Mouse (Mus musculus): ENCODE data around the gene Lrrc4c. TPM values are rescaled to one million over a fixed set of nuclear protein-coding genes. Genes with fewer than 3 reads are reported as not detected.
A peak's percentile ranks its signal among the peaks of the same experiment; 100 is the strongest.

Gene Lrrc4c
- polyA plus RNA-seq, 1 experiment from 2014 or later = 0.09 TPM

DNA sequence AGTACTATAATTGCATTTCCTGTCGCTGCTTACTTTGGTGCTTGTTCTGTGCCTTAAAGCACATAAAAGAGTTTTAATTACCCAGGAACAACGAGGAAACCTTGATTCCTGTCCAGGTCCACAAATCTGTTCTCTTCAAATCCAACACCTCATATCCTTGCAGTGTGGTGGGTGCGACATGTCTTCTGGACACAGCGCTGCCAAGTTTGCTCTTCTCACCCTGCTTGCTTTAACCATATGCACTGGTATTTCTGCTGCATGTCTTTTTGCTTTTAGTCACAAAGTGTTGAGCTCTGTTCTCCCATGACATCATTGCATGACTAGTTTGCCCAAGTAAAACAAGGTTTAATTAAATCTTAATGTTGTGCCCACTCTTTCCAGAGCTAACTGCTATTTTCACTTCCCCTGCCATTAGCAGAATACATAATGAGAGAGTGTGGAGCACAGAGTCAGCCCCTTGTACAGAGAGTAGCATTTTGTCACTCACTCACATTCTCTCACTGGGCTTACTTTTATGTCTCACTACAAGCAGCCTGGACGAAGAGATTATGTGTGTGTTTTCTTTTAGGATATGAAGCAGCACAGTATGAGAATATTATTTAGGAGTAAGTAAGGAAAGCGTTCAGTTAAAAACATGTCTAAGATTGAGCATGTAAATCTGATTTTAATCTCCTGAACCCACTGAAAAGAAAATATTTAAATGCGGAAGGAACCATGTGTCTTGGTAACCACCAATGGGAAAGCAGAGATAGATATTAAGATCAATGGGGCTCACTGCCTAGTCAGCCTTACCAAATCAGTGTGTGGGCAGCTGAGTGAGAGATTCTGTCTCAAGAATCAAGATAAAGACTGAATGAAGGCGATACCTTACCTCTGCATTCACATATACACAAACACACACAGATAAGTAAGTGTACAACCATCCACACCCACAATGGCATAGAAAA is 1096.7 kb downstream of the Lrrc4c start:
- H3K9me3 ChIP-seq (replicated peaks; ENCODE audit: control insufficient read depth, low read length) = no peaks in the 10 kb centered on the region
- H3K4me3 ChIP-seq (ENCODE audit: low read depth, low read length) = no peak overlapping the region
- H3K9ac ChIP-seq (ENCODE audit: low read depth, low read length) = no peak overlapping the region
- H3K27ac ChIP-seq (ENCODE audit: low read length) = no peak overlapping the region
- no peaks in the 10 kb centered on the region for H3K27me3 ChIP-seq (ENCODE audit: control insufficient read depth, insufficient read depth, low read depth, low read length)
- no peaks in the 10 kb centered on the region for H3K36me3 ChIP-seq (ENCODE audit: control insufficient read depth, insufficient read depth)
- 61% methylated on average over 8 of the region's 8 CpGs for WGBS (ENCODE audit: insufficient replicate concordance)
- no peaks in the 10 kb centered on the region for H3K4me1 ChIP-seq (ENCODE audit: control insufficient read depth, low read depth, low read length)
- H3K4me2 ChIP-seq (ENCODE audit: low read depth, low read length) = no peak overlapping the region
- no peak for ATAC-seq (ENCODE audit: low read depth)

DNA sequence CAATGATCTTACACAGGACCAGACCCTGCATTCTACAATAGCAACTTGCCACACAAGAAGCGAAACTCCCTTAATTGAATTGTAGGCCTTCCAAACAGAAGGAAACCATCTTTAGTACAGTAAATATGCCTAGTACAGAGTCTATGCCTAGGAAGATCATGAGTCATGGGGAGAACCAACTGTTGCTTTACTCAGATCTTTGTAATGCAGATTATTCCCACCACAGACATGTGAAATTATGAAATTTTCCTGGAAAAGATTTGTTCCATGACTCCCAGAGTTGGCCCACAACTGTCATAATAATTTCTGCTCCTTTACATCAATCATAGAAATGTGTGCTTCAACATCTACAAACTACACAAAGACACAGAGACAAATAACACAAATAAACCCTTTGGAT is 1116.2 kb downstream of the Lrrc4c start:
- ATAC-seq (ENCODE audit: low read depth) = no peak
- H3K4me3 ChIP-seq (ENCODE audit: low read depth, low read length) = no peak overlapping the region
- no peaks in the 10 kb centered on the region for H3K36me3 ChIP-seq (ENCODE audit: control insufficient read depth, insufficient read depth)
- H3K4me1 ChIP-seq (ENCODE audit: control insufficient read depth, low read depth, low read length) = no peaks in the 10 kb centered on the region
- no peaks in the 10 kb centered on the region for H3K9me3 ChIP-seq (replicated peaks; ENCODE audit: control insufficient read depth, low read length)
- H3K27ac ChIP-seq (ENCODE audit: low read length) = no peak overlapping the region
- WGBS (ENCODE audit: insufficient replicate concordance) = 72% methylated on average over 1 of the region's 1 CpGs
- H3K9ac ChIP-seq (ENCODE audit: low read depth, low read length) = no peak overlapping the region
- H3K4me2 ChIP-seq (ENCODE audit: low read depth, low read length) = no peak overlapping the region
- no peaks in the 10 kb centered on the region for H3K27me3 ChIP-seq (ENCODE audit: control insufficient read depth, insufficient read depth, low read depth, low read length)

DNA sequence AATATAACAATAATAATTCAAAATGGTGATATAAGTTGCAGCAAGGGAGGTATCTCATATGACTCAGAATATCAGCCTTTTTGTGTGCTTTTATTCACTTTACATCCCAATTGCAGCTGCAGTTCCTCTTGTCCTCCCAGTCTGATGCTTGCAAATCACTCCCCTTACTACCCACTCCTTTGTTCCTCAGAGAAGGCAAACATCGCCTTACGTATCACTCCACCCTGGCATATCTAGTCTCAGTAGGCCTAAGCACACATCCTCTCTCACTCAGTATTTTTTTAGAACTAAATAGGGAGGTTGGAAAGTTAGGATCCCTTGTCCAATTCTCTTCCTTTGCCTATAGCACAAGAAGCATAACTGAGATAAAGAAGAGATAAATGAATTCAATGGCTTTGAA is 1117.6 kb downstream of the Lrrc4c start:
- Histone ChIP-seq H3K4me2 (ENCODE audit: low read depth, low read length) (no peak overlapping the region), H3K27ac (ENCODE audit: low read length) (no peak overlapping the region), H3K9me3 (replicated peaks; ENCODE audit: control insufficient read depth, low read length) (no peaks in the 10 kb centered on the region), H3K27me3 (ENCODE audit: control insufficient read depth, insufficient read depth, low read depth, low read length) (no peaks in the 10 kb centered on the region), H3K4me1 (ENCODE audit: control insufficient read depth, low read depth, low read length) (no peaks in the 10 kb centered on the region), H3K36me3 (ENCODE audit: control insufficient read depth, insufficient read depth) (no peaks in the 10 kb centered on the region), H3K4me3 (ENCODE audit: low read depth, low read length) (no peak overlapping the region), H3K9ac (ENCODE audit: low read depth, low read length) (no peak overlapping the region)
- 62% methylated on average over 2 of the region's 2 CpGs for WGBS (ENCODE audit: insufficient replicate concordance)
- no peak for ATAC-seq (ENCODE audit: low read depth)

DNA sequence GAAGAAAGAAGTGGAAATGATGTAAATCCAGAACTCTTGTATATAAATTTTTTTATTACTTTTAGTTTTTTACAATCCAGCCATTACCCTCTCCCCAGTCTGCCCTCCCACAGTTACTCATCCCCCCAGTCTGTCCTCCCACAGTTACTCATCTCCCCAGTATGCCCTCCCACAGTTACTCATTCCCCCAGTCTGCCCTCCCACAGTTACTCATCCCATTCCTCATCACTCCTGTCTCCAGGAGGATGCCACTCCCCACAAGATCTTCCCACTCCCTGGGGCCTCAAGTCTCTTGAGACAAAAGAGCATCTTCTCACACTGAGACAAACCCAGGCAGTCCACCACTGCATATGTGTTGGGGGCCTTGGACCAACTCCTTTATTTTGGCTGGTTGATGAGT is 1119.8 kb downstream of the Lrrc4c start:
- no peak overlapping the region for H3K4me2 ChIP-seq (ENCODE audit: low read depth, low read length)
- no peaks in the 10 kb centered on the region for H3K36me3 ChIP-seq (ENCODE audit: control insufficient read depth, insufficient read depth)
- no peaks in the 10 kb centered on the region for H3K27me3 ChIP-seq (ENCODE audit: control insufficient read depth, insufficient read depth, low read depth, low read length)
- H3K27ac ChIP-seq (ENCODE audit: low read length) = no peak overlapping the region
- no peak for ATAC-seq (ENCODE audit: low read depth)
- no peaks in the 10 kb centered on the region for H3K4me1 ChIP-seq (ENCODE audit: control insufficient read depth, low read depth, low read length)
- H3K9ac ChIP-seq (ENCODE audit: low read depth, low read length) = no peak overlapping the region
- H3K4me3 ChIP-seq (ENCODE audit: low read depth, low read length) = no peak overlapping the region
- H3K9me3 ChIP-seq (replicated peaks; ENCODE audit: control insufficient read depth, low read length) = no peaks in the 10 kb centered on the region

DNA sequence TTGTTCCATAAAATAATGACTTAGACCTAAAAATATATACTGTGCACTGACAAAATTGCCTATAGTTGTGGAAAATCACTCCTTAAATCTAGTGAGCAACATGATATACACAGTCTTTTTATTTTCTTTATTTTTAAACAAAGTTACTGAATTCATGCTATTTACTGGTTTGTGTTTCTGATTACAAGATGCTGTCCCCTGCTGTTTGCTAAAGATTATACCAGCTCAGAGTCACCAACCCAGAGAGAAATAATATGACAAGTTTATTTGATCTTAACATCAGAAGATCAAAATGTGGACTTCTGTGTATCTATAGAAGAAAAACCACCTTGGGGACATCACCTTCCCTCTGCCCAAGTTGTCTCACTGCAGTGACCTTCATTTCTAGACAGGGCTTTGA is 1145.6 kb downstream of the Lrrc4c start:
- no peaks in the 10 kb centered on the region for H3K9me3 ChIP-seq (replicated peaks; ENCODE audit: control insufficient read depth, low read length)
- H3K9ac ChIP-seq (ENCODE audit: low read depth, low read length) = no peak overlapping the region
- no peak overlapping the region for H3K27ac ChIP-seq (ENCODE audit: low read length)
- H3K4me3 ChIP-seq (ENCODE audit: low read depth, low read length) = no peak overlapping the region
- H3K4me1 ChIP-seq (ENCODE audit: control insufficient read depth, low read depth, low read length) = no peaks in the 10 kb centered on the region
- no peak overlapping the region for H3K4me2 ChIP-seq (ENCODE audit: low read depth, low read length)
- no peaks in the 10 kb centered on the region for H3K36me3 ChIP-seq (ENCODE audit: control insufficient read depth, insufficient read depth)
- H3K27me3 ChIP-seq (ENCODE audit: control insufficient read depth, insufficient read depth, low read depth, low read length) = peaks cover 11% of the 10 kb centered on the region
- no peak for ATAC-seq (ENCODE audit: low read depth)

DNA sequence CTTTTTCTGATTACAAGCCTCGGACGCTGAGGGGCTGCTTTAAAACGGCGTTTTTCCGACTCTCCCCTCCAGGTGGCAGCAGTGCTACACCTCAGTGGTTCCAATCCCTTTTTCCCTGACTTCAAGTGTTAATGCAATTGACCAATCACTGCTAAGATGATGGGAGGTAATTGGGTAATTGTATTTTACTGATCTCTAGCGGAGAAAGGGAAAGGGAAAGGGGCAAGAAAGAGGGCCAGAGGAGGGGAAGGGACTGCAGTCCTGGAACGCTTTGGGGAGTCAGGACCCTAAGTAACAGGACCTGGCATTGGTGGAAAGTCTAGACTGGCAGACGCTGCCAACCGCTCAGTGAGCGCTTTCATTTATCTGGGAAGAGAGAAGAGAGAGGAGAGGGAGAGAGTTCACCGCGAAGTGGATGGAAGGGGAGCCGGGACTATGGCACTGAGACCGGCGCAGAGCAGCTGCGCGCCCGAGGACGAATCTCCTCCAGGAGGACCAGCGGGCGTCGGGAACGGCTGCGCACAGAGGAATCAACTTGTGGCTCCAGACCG is 1148.3 kb downstream of the Lrrc4c start:
- Histone ChIP-seq H3K9me3 (replicated peaks; ENCODE audit: control insufficient read depth, low read length) (no peaks in the 10 kb centered on the region), H3K9ac (ENCODE audit: low read depth, low read length) (no peak overlapping the region)
- WGBS (ENCODE audit: insufficient replicate concordance) = 1% methylated on average over 24 of the region's 25 CpGs

DNA sequence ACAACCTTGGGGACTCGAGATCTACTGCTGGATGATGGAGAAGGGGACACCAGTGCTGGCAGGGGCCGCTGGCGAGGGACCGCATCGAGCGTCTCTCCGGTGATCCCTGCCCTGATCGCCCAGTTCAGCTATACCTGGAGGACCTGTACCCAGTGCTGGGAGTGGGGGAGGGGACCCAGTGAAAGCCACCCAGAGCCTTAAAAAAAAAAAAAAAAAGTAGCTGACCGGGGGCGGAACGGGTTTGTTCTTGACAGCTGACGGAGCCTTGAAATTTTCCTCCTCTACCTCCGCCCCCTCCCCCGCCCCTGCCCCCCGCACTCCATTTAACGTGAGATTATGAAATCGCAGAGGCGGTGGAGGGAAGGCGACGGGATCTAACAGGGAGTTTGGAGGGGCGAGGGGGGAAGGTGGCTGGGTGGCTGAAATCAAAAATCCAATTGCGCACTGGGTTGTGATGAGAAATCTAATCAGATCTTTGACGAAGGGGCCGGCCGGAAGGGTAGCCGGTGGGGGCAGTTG is 1149.1 kb downstream of the Lrrc4c start:
- Histone ChIP-seq H3K9ac (ENCODE audit: low read depth, low read length) (no peak overlapping the region), H3K27me3 (ENCODE audit: control insufficient read depth, insufficient read depth, low read depth, low read length) (peaks cover 11% of the 10 kb centered on the region)

More for the DNA sequence above, 1148.3 kb downstream of the Lrrc4c start:
- Histone ChIP-seq H3K36me3 (ENCODE audit: control insufficient read depth, insufficient read depth) (no peaks in the 10 kb centered on the region), H3K27me3 (ENCODE audit: control insufficient read depth, insufficient read depth, low read depth, low read length) (peaks cover 11% of the 10 kb centered on the region), H3K27ac (ENCODE audit: low read length) (no peak overlapping the region), H3K4me3 (ENCODE audit: low read depth, low read length) (peak overlapping the region; percentile 33), H3K4me2 (ENCODE audit: low read depth, low read length) (peak overlapping the region; percentile 46), H3K4me1 (ENCODE audit: control insufficient read depth, low read depth, low read length) (no peaks in the 10 kb centered on the region)
- ATAC-seq (ENCODE audit: low read depth) = 0 out of 2 replicates have a peak, but pooled peaks have one; percentile 30

DNA sequence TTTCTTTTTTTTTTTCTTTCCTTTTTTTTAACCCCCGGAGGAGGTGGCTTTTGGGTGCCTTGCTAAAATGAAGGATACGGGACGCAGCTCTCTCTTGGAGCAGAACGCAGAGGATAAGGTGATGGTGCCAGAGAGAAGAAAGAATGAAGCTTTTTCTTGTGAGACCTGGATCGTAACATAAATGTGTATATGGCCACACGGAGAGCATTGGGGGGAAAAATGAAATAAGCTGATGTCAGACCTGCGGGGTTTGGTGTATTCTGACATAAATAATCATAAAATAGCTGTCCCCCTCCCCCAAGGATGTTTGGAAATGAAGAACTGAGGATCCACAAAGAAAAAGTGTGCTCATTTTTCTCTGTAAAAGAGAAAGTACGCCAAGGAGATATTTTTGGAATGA is 1149.7 kb downstream of the Lrrc4c start:
- H3K4me2 ChIP-seq (ENCODE audit: low read depth, low read length) = peak overlapping the region; percentile 46; the same call in 1 of the 2 replicates
- no peaks in the 10 kb centered on the region for H3K4me1 ChIP-seq (ENCODE audit: control insufficient read depth, low read depth, low read length)
- H3K27me3 ChIP-seq (ENCODE audit: control insufficient read depth, insufficient read depth, low read depth, low read length) = peaks cover 11% of the 10 kb centered on the region
- peak overlapping the region; percentile 5; the same call in 1 of the 2 replicates for H3K4me3 ChIP-seq (ENCODE audit: low read depth, low read length)
- no peaks in the 10 kb centered on the region for H3K9me3 ChIP-seq (replicated peaks; ENCODE audit: control insufficient read depth, low read length)
- WGBS (ENCODE audit: insufficient replicate concordance) = 7% methylated on average over 8 of the region's 8 CpGs
- H3K27ac ChIP-seq (ENCODE audit: low read length) = no peak overlapping the region
- no peak for ATAC-seq (ENCODE audit: low read depth)
- H3K36me3 ChIP-seq (ENCODE audit: control insufficient read depth, insufficient read depth) = no peaks in the 10 kb centered on the region
- no peak overlapping the region for H3K9ac ChIP-seq (ENCODE audit: low read depth, low read length)

More for the DNA sequence above, 1149.1 kb downstream of the Lrrc4c start:
- Histone ChIP-seq H3K4me3 (ENCODE audit: low read depth, low read length) (peak overlapping the region; percentile 19), H3K36me3 (ENCODE audit: control insufficient read depth, insufficient read depth) (no peaks in the 10 kb centered on the region), H3K4me1 (ENCODE audit: control insufficient read depth, low read depth, low read length) (no peaks in the 10 kb centered on the region), H3K9me3 (replicated peaks; ENCODE audit: control insufficient read depth, low read length) (no peaks in the 10 kb centered on the region), H3K4me2 (ENCODE audit: low read depth, low read length) (peak overlapping the region; percentile 46), H3K27ac (ENCODE audit: low read length) (no peak overlapping the region)
- no peak for ATAC-seq (ENCODE audit: low read depth)
- 2% methylated on average over 26 of the region's 26 CpGs for WGBS (ENCODE audit: insufficient replicate concordance)

DNA sequence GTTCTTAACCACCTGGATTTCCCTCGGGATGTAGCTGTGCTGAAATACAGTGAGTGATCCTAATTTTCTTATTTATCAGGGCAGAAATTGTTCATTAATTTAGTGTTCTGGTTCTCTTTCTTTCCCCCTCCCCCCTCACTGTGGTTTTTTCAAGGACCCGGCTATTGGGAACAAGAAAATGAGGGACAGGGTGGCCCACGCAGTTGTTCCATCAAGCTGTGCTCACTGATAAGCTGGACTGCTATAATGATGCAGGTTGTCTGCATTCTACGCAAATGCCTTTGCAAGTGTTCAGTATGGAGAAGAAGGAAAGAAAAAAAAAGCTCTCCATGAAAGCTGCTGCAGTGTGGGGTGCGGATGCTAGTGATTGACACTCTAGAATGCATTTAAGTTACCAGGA is 1150.4 kb downstream of the Lrrc4c start:
- Histone ChIP-seq H3K4me2 (ENCODE audit: low read depth, low read length) (no peak overlapping the region), H3K36me3 (ENCODE audit: control insufficient read depth, insufficient read depth) (no peaks in the 10 kb centered on the region), H3K27ac (ENCODE audit: low read length) (no peak overlapping the region), H3K9me3 (replicated peaks; ENCODE audit: control insufficient read depth, low read length) (no peaks in the 10 kb centered on the region), H3K4me3 (ENCODE audit: low read depth, low read length) (no peak overlapping the region), H3K4me1 (ENCODE audit: control insufficient read depth, low read depth, low read length) (no peaks in the 10 kb centered on the region), H3K27me3 (ENCODE audit: control insufficient read depth, insufficient read depth, low read depth, low read length) (peaks cover 11% of the 10 kb centered on the region), H3K9ac (ENCODE audit: low read depth, low read length) (no peak overlapping the region)
- WGBS (ENCODE audit: insufficient replicate concordance) = 21% methylated on average over 5 of the region's 5 CpGs
- no peak for ATAC-seq (ENCODE audit: low read depth)

All from liver, embryonic 16.5 days (tissue).